Mouse (Mus musculus) stomach, postnatal 0 days (tissue): ENCODE results near the gene Pitpna. TPM values are rescaled to one million over a fixed set of nuclear protein-coding genes. Genes with fewer than 3 reads are reported as not detected.

Source experiments
- ATAC-seq: fragments of 200-750 bp; cut with Nextera tagmentation; 2 replicates; pipeline ENCODE4 v1.8.0; 2017; ENCODE audit not compliant: low FRiP score, low TSS enrichment
- DNase-seq: peaks from one replicate; pipeline ENCODE4 v3.0.0-alpha.2; 2016; ENCODE audit warnings: low spot score
- H3K27ac ChIP-seq: fragments of 300-500 bp; sonication (generic); replicated peaks from 2 replicates; pipeline ENCODE4 v1.5.1; 2014; ENCODE audit warnings: mild to moderate bottlenecking, control low read depth
- H3K27me3 ChIP-seq: fragments of 300-500 bp; sonication (generic); 2 replicates; pipeline ENCODE4 v1.6.1; 2014; ENCODE audit warnings: low read length; ENCODE audit not compliant: control insufficient read depth, insufficient read depth
- H3K36me3 ChIP-seq: fragments of 300-500 bp; sonication (generic); 2 replicates; pipeline ENCODE4 v1.6.1; 2014; ENCODE audit warnings: low read length, mixed read lengths; ENCODE audit not compliant: control insufficient read depth, insufficient read depth
- H3K4me1 ChIP-seq: fragments of 300-500 bp; sonication (generic); replicated peaks from 2 replicates; pipeline ENCODE4 v1.6.1; 2014; ENCODE audit warnings: antibody characterized with exemption; ENCODE audit not compliant: control insufficient read depth, insufficient read depth
- H3K4me2 ChIP-seq: fragments of 300-500 bp; sonication (generic); replicated peaks from 2 replicates; pipeline ENCODE4 v1.6.1; 2014; ENCODE audit warnings: low read depth, mild to moderate bottlenecking, control low read depth, moderate library complexity
- H3K4me3 ChIP-seq: fragments of 300-500 bp; sonication (generic); 2 replicates; pipeline ENCODE4 v1.5.1; 2014; ENCODE audit warnings: low read depth, low read length, control low read depth
- H3K9ac ChIP-seq: fragments of 300-500 bp; sonication (generic); 2 replicates; pipeline ENCODE4 v1.6.1; 2014; ENCODE audit warnings: mild to moderate bottlenecking, low read length, control low read depth, mixed read lengths
- H3K9me3 ChIP-seq: fragments of 300-500 bp; sonication (generic); 2 replicates; pipeline ENCODE4 v1.6.1; 2016; ENCODE audit warnings: low read length; ENCODE audit not compliant: control insufficient read depth
- CTCF ChIP-seq: IDR thresholded peaks from 2 replicates; pipeline ENCODE4 v1.5.1; 2016; ENCODE audit warnings: antibody characterized with exemption, low read depth, mild to moderate bottlenecking, moderate library complexity
- EP300 ChIP-seq: optimal IDR thresholded peaks from 2 replicates; pipeline ENCODE3; 2016; ENCODE audit warnings: antibody characterized with exemption
- WGBS: fragments of 180-500 bp; shearing (Covaris S2); extraction: QIAGEN DNeasy Blood & Tissue Kit; methylation state at CpG from one replicate; pipeline ENCODE4 v1.1.7; 2014; 5-methylcytosine and 5-hydroxymethylcytosine counted together
- polyA plus RNA-seq: library from polyadenylated mRNA; unstranded; fragments of >200 nt; fragmentation: Nextera tagmentation; extraction: Ambion mirVana; gene quantifications from 2 replicates; pipeline ENCODE4 v1.2.1, GENCODE M21; 2015

The Pitpna gene
- polyA plus RNA-seq, 1 experiment from 2014 or later = 79.3 TPM

DNA sequence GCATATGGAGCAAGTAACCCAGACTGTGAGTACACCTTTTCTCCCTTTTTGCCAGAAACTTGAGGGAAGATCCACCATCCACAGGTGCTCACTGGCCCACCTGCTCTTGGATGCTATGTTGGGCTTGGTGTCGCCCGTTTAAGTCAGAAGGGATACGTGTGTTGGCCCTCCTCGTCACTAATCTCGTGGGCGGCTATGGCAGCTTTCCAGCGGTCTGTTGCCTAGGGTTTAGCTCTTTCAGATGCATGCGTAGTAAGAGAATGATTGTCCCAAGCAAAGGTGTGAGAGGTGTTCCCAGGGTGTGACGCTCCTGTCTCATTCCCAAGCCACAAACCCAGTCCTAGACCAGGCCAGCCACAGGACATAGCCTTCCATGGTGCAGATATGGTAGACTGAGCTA is 43.2 kb upstream of the Pitpna start:
- DNase-seq (no peak), ATAC-seq (no peak)
- Histone ChIP-seq H3K27ac (no peak overlapping the region), H3K27me3 (no peaks in the 10 kb centered on the region), H3K36me3 (no peaks in the 10 kb centered on the region), H3K9me3 (no peaks in the 10 kb centered on the region), H3K4me2 (no peak overlapping the region), H3K9ac (no peak overlapping the region), H3K4me1 (no peaks in the 10 kb centered on the region; the same call in 1 of the 2 replicates), H3K4me3 (no peak overlapping the region)
- no peak for TF ChIP-seq EP300
- TF ChIP-seq CTCF = no peak
- 81% methylated on average over 9 of the region's 9 CpGs for WGBS

DNA sequence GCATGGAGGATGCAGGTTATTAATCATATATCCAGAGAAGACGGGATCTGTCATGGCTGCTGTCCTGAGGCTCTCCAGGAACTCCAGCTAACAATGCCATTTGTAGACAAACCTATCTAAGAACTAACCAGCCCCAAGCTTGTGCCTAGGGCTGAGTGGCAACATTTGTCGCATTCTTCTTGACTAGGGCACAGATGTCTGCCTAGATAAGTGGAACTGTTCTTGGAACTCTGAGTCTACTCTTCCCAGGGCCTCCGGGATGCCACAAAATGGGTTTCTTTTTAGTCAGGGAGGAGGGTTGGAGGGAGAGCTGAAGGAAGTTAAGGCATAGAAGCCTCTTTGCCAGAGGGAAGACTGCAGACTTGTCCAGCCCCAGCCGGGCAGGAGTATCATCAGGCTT is 41.8 kb upstream of the Pitpna start:
- WGBS = 52% methylated on average over 4 of the region's 4 CpGs
- H3K27ac ChIP-seq = 0 out of 2 replicates have a peak overlapping the region, but pooled peaks have one; percentile 40
- H3K27me3 ChIP-seq = no peaks in the 10 kb centered on the region
- no peak for DNase-seq
- no peak for TF ChIP-seq CTCF
- TF ChIP-seq EP300 = no peak
- no peaks in the 10 kb centered on the region for H3K9me3 ChIP-seq
- H3K36me3 ChIP-seq = no peaks in the 10 kb centered on the region
- no peak overlapping the region for H3K4me2 ChIP-seq
- ATAC-seq = no peak
- peaks cover 8% of the 10 kb centered on the region for H3K4me1 ChIP-seq
- H3K9ac ChIP-seq = no peak overlapping the region
- no peak overlapping the region for H3K4me3 ChIP-seq

DNA sequence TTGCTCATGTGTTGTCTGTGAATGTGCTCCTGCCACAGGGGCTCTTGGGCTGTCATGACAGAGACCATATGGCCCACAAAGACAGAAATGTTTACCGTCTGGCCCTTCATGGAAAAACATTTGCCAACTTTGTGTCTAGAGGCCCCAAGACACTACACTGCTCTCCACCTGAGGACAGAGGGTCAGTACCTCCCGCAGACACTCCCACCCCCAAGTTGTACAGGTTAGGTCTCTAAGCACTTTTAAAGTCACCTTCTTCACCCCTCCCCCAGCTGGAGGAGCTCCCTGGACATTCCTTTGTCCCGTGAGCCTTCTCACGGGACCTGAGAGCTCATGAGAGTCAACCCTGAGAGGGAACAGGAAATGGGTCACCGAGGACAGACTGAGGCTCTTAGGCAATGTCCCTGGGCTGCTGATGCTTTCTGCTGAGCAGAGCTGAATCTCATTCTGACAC is 38.2 kb upstream of the Pitpna start:
- Histone ChIP-seq H3K36me3 (no peaks in the 10 kb centered on the region; the same call in 1 of the 2 replicates), H3K27me3 (no peaks in the 10 kb centered on the region), H3K4me3 (no peak overlapping the region), H3K9ac (no peak overlapping the region), H3K27ac (peak overlapping the region; percentile 50; the same call in 1 of the 2 replicates), H3K4me1 (peaks cover 22% of the 10 kb centered on the region), H3K4me2 (no peak overlapping the region), H3K9me3 (no peaks in the 10 kb centered on the region)
- WGBS = 33% methylated on average over 5 of the region's 5 CpGs
- TF ChIP-seq CTCF (no peak), EP300 (peak; percentile 51)
- DNase-seq (no peak), ATAC-seq (peak; percentile 36)

DNA sequence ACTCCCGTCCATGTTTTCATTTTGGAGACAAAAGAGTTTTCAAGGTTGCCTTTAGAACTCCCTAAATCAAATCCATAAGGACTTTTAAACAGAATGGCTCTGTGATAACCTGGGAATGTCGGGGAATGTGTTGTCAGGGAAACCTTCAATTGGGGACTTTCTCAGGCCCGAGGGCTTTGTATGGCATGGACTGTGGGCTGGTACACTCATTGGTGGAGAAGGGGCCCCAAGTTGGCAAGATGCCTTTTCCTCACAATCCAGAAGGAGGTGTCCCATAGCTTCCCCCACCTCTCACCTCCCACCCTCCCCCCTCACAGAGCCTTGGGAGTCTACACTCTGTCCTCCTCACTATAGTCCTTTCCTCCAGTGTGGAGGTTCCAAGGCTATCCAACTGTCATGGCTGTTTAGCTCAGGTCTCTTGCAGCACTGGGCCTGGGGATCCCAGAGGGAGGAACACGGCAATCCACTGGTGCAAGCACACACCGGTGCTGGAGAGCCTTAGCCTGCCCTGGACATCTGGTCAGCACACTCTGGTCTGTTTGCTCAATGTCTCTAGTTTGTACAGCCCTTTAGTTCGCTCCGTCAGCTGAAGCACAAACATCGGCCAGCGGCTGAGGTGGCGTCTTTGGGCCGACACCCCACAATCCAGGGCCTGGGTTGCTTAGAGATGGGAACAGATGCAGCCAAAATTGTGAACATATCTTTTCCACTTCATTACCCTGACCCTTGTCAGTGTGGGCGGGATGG is 37.5 kb upstream of the Pitpna start:
- H3K4me1 ChIP-seq = peaks cover 22% of the 10 kb centered on the region
- no peaks in the 10 kb centered on the region; the same call in 1 of the 2 replicates for H3K36me3 ChIP-seq
- H3K9ac ChIP-seq = no peak overlapping the region
- no peak overlapping the region for H3K4me3 ChIP-seq
- no peak overlapping the region for H3K4me2 ChIP-seq
- no peaks in the 10 kb centered on the region for H3K9me3 ChIP-seq
- WGBS = 41% methylated on average over 12 of the region's 12 CpGs
- TF ChIP-seq EP300 (no peak), CTCF (no peak)
- DNase-seq (peak; percentile 56), ATAC-seq (peak; percentile 33)
- H3K27me3 ChIP-seq = no peaks in the 10 kb centered on the region
- H3K27ac ChIP-seq = peak overlapping the region; percentile 88

DNA sequence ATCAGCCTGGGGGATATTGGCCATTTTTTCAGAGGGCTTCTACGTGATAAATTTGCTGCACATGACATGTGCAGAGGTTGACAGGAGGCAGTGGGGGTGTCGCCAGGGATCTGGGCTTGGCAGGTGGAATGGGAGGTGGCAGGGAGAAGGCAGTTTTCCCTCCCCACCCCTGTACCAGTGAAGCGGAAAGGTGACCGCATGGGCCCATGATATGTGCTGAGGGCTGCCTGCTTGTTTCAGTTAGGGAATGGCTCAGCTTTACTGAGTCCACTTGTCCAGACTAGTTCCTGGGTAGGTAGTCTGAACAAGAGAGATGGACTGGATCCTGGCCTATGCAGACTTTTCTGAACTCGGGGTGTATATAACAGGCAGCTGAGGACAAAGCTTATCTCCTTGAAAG is 36.6 kb upstream of the Pitpna start:
- no peaks in the 10 kb centered on the region; the same call in 1 of the 2 replicates for H3K36me3 ChIP-seq
- peak overlapping the region; percentile 88 for H3K27ac ChIP-seq
- H3K9ac ChIP-seq = no peak overlapping the region
- no peak overlapping the region for H3K4me2 ChIP-seq
- H3K4me1 ChIP-seq = peaks cover 22% of the 10 kb centered on the region
- no peak for DNase-seq
- peak; percentile 8; the same call in 1 of the 2 replicates for ATAC-seq
- 71% methylated on average over 5 of the region's 5 CpGs for WGBS
- H3K4me3 ChIP-seq = no peak overlapping the region
- H3K27me3 ChIP-seq = no peaks in the 10 kb centered on the region
- H3K9me3 ChIP-seq = no peaks in the 10 kb centered on the region
- TF ChIP-seq CTCF (no peak), EP300 (no peak)

DNA sequence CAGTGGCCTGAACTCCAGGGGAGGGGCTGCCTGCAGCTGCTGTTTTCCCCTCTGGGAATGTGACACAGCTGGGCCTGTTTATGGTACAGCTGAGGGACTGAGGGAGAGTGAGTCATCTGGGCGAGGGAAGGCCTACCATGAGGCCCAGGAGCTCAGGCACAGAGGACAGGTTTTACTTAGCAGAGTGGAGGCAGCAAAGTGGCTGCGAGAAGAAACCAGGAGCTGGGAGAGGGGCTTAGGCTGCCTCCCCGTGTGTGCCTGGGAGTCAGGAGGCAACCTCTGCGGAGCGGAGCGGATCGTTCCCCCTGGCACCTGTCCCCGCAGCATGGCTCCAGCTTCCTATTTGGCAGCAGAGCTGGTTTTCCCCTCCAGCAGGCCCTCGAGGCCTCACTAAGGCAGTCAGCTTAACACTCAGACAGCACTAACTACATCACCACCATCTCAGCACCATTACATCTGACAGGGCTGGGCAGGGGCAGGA is 35.9 kb upstream of the Pitpna start:
- no peaks in the 10 kb centered on the region for H3K27me3 ChIP-seq
- TF ChIP-seq CTCF (no peak), EP300 (no peak)
- H3K36me3 ChIP-seq = no peaks in the 10 kb centered on the region; the same call in 1 of the 2 replicates
- peak overlapping the region; percentile 31; the same call in 1 of the 2 replicates for H3K9ac ChIP-seq
- peaks cover 22% of the 10 kb centered on the region for H3K4me1 ChIP-seq
- H3K9me3 ChIP-seq = no peaks in the 10 kb centered on the region
- ATAC-seq (peak; percentile 79), DNase-seq (peak; percentile 61)
- no peak overlapping the region for H3K4me3 ChIP-seq
- peak overlapping the region; percentile 88 for H3K27ac ChIP-seq
- 0 out of 2 replicates have a peak overlapping the region, but pooled peaks have one; percentile 23 for H3K4me2 ChIP-seq
- WGBS = 37% methylated on average over 9 of the region's 9 CpGs
